14 mouse cellular contexts compared by ENCODE assay signal in the genomic region with DNA sequence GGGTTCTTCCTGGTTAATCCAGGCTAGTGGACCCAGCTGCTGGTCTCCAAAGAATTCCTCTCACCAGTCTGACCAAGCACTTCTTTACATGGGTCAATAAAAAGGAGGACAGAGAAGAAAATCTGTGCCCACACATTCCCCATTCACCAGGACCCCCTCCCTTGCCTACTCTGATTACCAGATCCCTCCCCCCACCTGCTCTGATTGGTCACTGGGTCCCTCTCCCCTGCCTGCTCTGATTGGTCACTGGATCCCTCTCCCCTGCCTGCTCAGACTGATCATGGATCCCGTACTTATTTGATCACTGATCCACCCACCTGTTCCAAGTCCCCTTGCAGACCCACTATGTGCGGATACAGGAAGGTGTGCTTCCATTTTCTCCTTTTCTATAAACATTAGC. TPM values are rescaled to one million over a fixed set of nuclear protein-coding genes. Genes with fewer than 3 reads are reported as not detected.
DNase-seq lines count a peak whose midpoint lies in the region; ATAC-seq lines count a peak whose summit lies in the region.
"Had no signal": no experiment of that assay in that cellular context is flagged by ENCODE, and none has a peak within 500 bp of the region (broad histone marks: within the 10 kb centered on the region; RNA-seq: fewer than 3 reads in every experiment).

No protein-coding gene starts in this region.

- H3K27me3 ChIP-seq in heart, embryonic 10.5 days (ENCODE audit: insufficient read depth, poor library complexity, severe bottlenecking): no peaks in the 10 kb centered on the region
- no peaks in the 10 kb centered on the region for H3K27me3 ChIP-seq in midbrain, embryonic 10.5 days (ENCODE audit: low read depth, poor library complexity, severe bottlenecking)
- H3K27me3 ChIP-seq in midbrain, embryonic 15.5 days (replicated peaks): no peaks in the 10 kb centered on the region
- no peaks in the 10 kb centered on the region for H3K27me3 ChIP-seq in embryonic facial prominence, embryonic 15.5 days
- H3K27me3 ChIP-seq in stomach, embryonic 16.5 days (ENCODE audit: control insufficient read depth, insufficient read depth, low read length): no peaks in the 10 kb centered on the region

- no peaks in the 10 kb centered on the region for H3K36me3 ChIP-seq in heart, embryonic 10.5 days
- H3K36me3 ChIP-seq in midbrain, embryonic 10.5 days: no peaks in the 10 kb centered on the region
- H3K36me3 ChIP-seq in midbrain, embryonic 15.5 days (replicated peaks): no peaks in the 10 kb centered on the region
- H3K36me3 ChIP-seq in embryonic facial prominence, embryonic 15.5 days: no peaks in the 10 kb centered on the region
- H3K36me3 ChIP-seq in stomach, embryonic 16.5 days (ENCODE audit: control insufficient read depth, insufficient read depth, low read length): no peaks in the 10 kb centered on the region

- no peak overlapping the region for H3K9ac ChIP-seq in midbrain, embryonic 15.5 days
- no peak overlapping the region for H3K9ac ChIP-seq in embryonic facial prominence, embryonic 15.5 days
- no peak overlapping the region for H3K9ac ChIP-seq in stomach, embryonic 16.5 days (ENCODE audit: low read length)

- DNase-seq in heart, embryonic 10.5 days (ENCODE audit: low spot score): no peak
- no peak for DNase-seq in heart, adult 9 months (ENCODE audit: low spot score in 2 of 2)
- peak; percentile 31 for DNase-seq in midbrain, embryonic 10.5 days (ENCODE audit: low spot score)
- no peak for DNase-seq in cerebellum, adult 9-10 months
- DNase-seq: adrenal gland, postnatal 10 days; heart, adult 18-20 months; heart, postnatal 14 days; right cerebral cortex, postnatal 25 days had no signal

- ATAC-seq in midbrain, embryonic 15.5 days (replicated peaks): no peak
- ATAC-seq in embryonic facial prominence, embryonic 15.5 days (ENCODE audit: insufficient number of reproducible peaks, low FRiP score, low TSS enrichment, low read depth): peak; percentile 7; the same call in 1 of the 2 replicates
- no peak for ATAC-seq in stomach, embryonic 16.5 days (ENCODE audit: insufficient read depth, low FRiP score)
- no peak for ATAC-seq in megakaryocyte progenitor cell, adult 5-6 weeks (replicated peaks; ENCODE audit: poor library complexity)
- ATAC-seq: hindbrain, postnatal 0 days had no signal

- H3K4me1 ChIP-seq in heart, embryonic 10.5 days: peaks cover 17% of the 10 kb centered on the region
- H3K4me1 ChIP-seq in midbrain, embryonic 10.5 days: peaks cover 32% of the 10 kb centered on the region
- no peaks in the 10 kb centered on the region for H3K4me1 ChIP-seq in midbrain, embryonic 15.5 days
- H3K4me1 ChIP-seq in embryonic facial prominence, embryonic 15.5 days: peaks cover 29% of the 10 kb centered on the region
- H3K4me1 ChIP-seq in stomach, embryonic 16.5 days (ENCODE audit: control insufficient read depth, insufficient read depth, low read length): peaks cover 11% of the 10 kb centered on the region

- 46% methylated on average over 2 of the region's 2 CpGs for WGBS in heart, embryonic 10.5 days
- WGBS in midbrain, embryonic 10.5 days: 52% methylated on average over 2 of the region's 2 CpGs
- WGBS in midbrain, embryonic 15.5 days: 55% methylated on average over 2 of the region's 2 CpGs
- 46% methylated on average over 2 of the region's 2 CpGs for WGBS in embryonic facial prominence, embryonic 15.5 days
- WGBS in stomach, embryonic 16.5 days: 63% methylated on average over 2 of the region's 2 CpGs

- 0 out of 2 replicates have a peak overlapping the region, but pooled peaks have one; percentile 10 for H3K27ac ChIP-seq in heart, embryonic 10.5 days
- no peak overlapping the region for H3K27ac ChIP-seq in midbrain, embryonic 10.5 days (replicated peaks)
- H3K27ac ChIP-seq in midbrain, embryonic 15.5 days: no peak overlapping the region
- H3K27ac ChIP-seq in embryonic facial prominence, embryonic 15.5 days (replicated peaks): no peak overlapping the region
- peak overlapping the region; percentile 26; the same call in 1 of the 2 replicates for H3K27ac ChIP-seq in stomach, embryonic 16.5 days (ENCODE audit: low read length)
- H3K27ac ChIP-seq: hindbrain, postnatal 0 days had no signal

- no peaks in the 10 kb centered on the region for H3K9me3 ChIP-seq in heart, embryonic 10.5 days
- H3K9me3 ChIP-seq in midbrain, embryonic 10.5 days (replicated peaks): no peaks in the 10 kb centered on the region
- H3K9me3 ChIP-seq in midbrain, embryonic 15.5 days: no peaks in the 10 kb centered on the region
- no peaks in the 10 kb centered on the region for H3K9me3 ChIP-seq in embryonic facial prominence, embryonic 15.5 days (replicated peaks)
- no peaks in the 10 kb centered on the region for H3K9me3 ChIP-seq in stomach, embryonic 16.5 days (replicated peaks; ENCODE audit: control insufficient read depth, low read length)

- no peak overlapping the region for H3K4me3 ChIP-seq in heart, embryonic 10.5 days
- H3K4me3 ChIP-seq in midbrain, embryonic 10.5 days: no peak overlapping the region
- no peak overlapping the region for H3K4me3 ChIP-seq in midbrain, embryonic 15.5 days
- no peak overlapping the region for H3K4me3 ChIP-seq in embryonic facial prominence, embryonic 15.5 days (replicated peaks)
- no peak overlapping the region for H3K4me3 ChIP-seq in stomach, embryonic 16.5 days (replicated peaks; ENCODE audit: low read length)

- H3K4me2 ChIP-seq in midbrain, embryonic 15.5 days: no peak overlapping the region
- H3K4me2 ChIP-seq in embryonic facial prominence, embryonic 15.5 days (replicated peaks): no peak overlapping the region
- H3K4me2 ChIP-seq in stomach, embryonic 16.5 days (ENCODE audit: low read depth, low read length): no peak overlapping the region

RNA-seq across cellular contexts. Expression of a gene that starts 17.4 kb away (rescaled TPM):
- 0.38 and 1.9 TPM in 2 replicates for polyA plus RNA-seq in heart, embryonic 10.5 days (2016; fragmentation: Nextera tagmentation; extraction: Ambion mirVana)
- 0.26 and 0.52 TPM in 2 replicates for polyA plus RNA-seq in midbrain, embryonic 10.5 days (2016; fragmentation: Nextera tagmentation; extraction: Ambion mirVana)
- polyA plus RNA-seq in midbrain, embryonic 15.5 days (2015; fragmentation: Nextera tagmentation; extraction: Ambion mirVana): 0.56 and 0.62 TPM in 2 replicates
- polyA plus RNA-seq in embryonic facial prominence, embryonic 15.5 days (2015; fragmentation: Nextera tagmentation; extraction: Ambion mirVana): 9.9 TPM in 2 replicates
- polyA plus RNA-seq in stomach, embryonic 16.5 days (2015; fragmentation: Nextera tagmentation; extraction: Ambion mirVana): 2.5 and 2.9 TPM in 2 replicates
- not detected in 2 replicates for total RNA-seq in megakaryocyte progenitor cell, adult 5-6 weeks (2015)
- total RNA-seq in megakaryocyte progenitor cell, adult 5-6 weeks (2017): not detected in 2 replicates
- total RNA-seq: adrenal gland, postnatal 10 days; heart, adult 18-20 months; heart, postnatal 14 days; monocyte, adult 5-6 weeks had no signal

Comparison
In these comparisons a context has a peak if more than half of its experiments do, and no peak if none do; other contexts are left out.
1. H3K27ac ChIP-seq: peak in heart, embryonic 10.5 days (single experiment) and stomach, embryonic 16.5 days (single experiment); none in midbrain, embryonic 10.5 days (single experiment), midbrain, embryonic 15.5 days (single experiment) and embryonic facial prominence, embryonic 15.5 days (single experiment).